Comparison of ENCODE assay signal across 12 mouse cellular contexts in genomic region chr5:38550221-38550768, GRCm38 (mm10). TPM values are rescaled to one million over a fixed set of nuclear protein-coding genes. Genes with fewer than 3 reads are reported as not detected.
DNase-seq lines count a peak whose midpoint lies in the region; ATAC-seq and TF ChIP-seq lines count a peak whose summit lies in the region.
"Had no signal": no experiment of that assay in that cellular context is flagged by ENCODE, and none has a peak within 500 bp of the region (broad histone marks: within the 10 kb centered on the region; RNA-seq: fewer than 3 reads in every experiment).

No protein-coding gene starts in this region.

- TF ChIP-seq CTCF in olfactory bulb, adult 2 months (IDR thresholded peaks at IDR 0.05; ENCODE audit: insufficient read depth, low read depth, low read length) = no peak

- H3K27me3 ChIP-seq in heart, embryonic 16.5 days (ENCODE audit: control insufficient read depth, insufficient read depth, low read length) = no peaks in the 10 kb centered on the region
- H3K27me3 ChIP-seq in lung, embryonic 15.5 days = no peaks in the 10 kb centered on the region

- DNase-seq in heart, adult 11 months = no peak
- DNase-seq in lung, adult 18-20 months = no peak
- peak; percentile 22 for DNase-seq in heart, postnatal 4 days
- DNase-seq in cerebellum, postnatal 36 days = no peak
- DNase-seq: layer of hippocampus, adult 9-11 months; midbrain, embryonic 14.5 days; thymus, postnatal 4 days had no signal

- WGBS in heart, embryonic 16.5 days = 28% methylated on average over 1 of the region's 1 CpGs
- WGBS in lung, embryonic 15.5 days = 67% methylated on average over 1 of the region's 1 CpGs
- WGBS in olfactory bulb, adult 2 months = 83% methylated on average over 1 of the region's 1 CpGs

- H3K36me3 ChIP-seq in heart, embryonic 16.5 days (ENCODE audit: control insufficient read depth, insufficient read depth) = peaks cover 57% of the 10 kb centered on the region
- peaks cover 66% of the 10 kb centered on the region for H3K36me3 ChIP-seq in lung, embryonic 15.5 days

- H3K9ac ChIP-seq in heart, embryonic 16.5 days (ENCODE audit: low read length) = peak overlapping the region; percentile 62
- no peak overlapping the region for H3K9ac ChIP-seq in lung, embryonic 15.5 days

- H3K4me3 ChIP-seq in heart, embryonic 16.5 days (ENCODE audit: low read length) = no peak overlapping the region
- no peak overlapping the region for H3K4me3 ChIP-seq in lung, embryonic 15.5 days
- no peak overlapping the region for H3K4me3 ChIP-seq in olfactory bulb, adult 2 months (ENCODE audit: insufficient read depth, low read depth, low read length)

- H3K4me1 ChIP-seq in heart, embryonic 16.5 days (ENCODE audit: control insufficient read depth, insufficient read depth, low read length) = peaks cover 86% of the 10 kb centered on the region
- peaks cover 28% of the 10 kb centered on the region for H3K4me1 ChIP-seq in lung, embryonic 15.5 days
- H3K4me1 ChIP-seq in olfactory bulb, adult 2 months (ENCODE audit: control insufficient read depth, insufficient read depth, low read length) = peaks cover 41% of the 10 kb centered on the region

- H3K27ac ChIP-seq in heart, embryonic 16.5 days (ENCODE audit: low read length) = peak overlapping the region; percentile 97
- H3K27ac ChIP-seq in lung, embryonic 15.5 days = peak overlapping the region; percentile 62
- peak overlapping the region; percentile 70 for H3K27ac ChIP-seq in olfactory bulb, adult 2 months (ENCODE audit: insufficient read depth, low read depth, low read length)

- no peak for TF ChIP-seq POLR2A in olfactory bulb, adult 2 months (IDR thresholded peaks at IDR 0.05; ENCODE audit: insufficient read depth, low read depth, low read length)

- peak; percentile 30; the same call in 1 of the 2 replicates for ATAC-seq in heart, embryonic 16.5 days (replicated peaks; ENCODE audit: extremely low read depth, insufficient read depth, low FRiP score)
- ATAC-seq in lung, embryonic 15.5 days (ENCODE audit: borderline replicate concordance, extremely low read depth, low FRiP score, low TSS enrichment) = no peak
- no peak for ATAC-seq in erythroid progenitor cell, adult 5-6 weeks (replicated peaks; ENCODE audit: low FRiP score, poor library complexity, severe bottlenecking)
- ATAC-seq: forebrain, embryonic 14.5 days had no signal

- no peaks in the 10 kb centered on the region for H3K9me3 ChIP-seq in heart, embryonic 16.5 days (replicated peaks; ENCODE audit: control insufficient read depth, low read length)
- H3K9me3 ChIP-seq in lung, embryonic 15.5 days = no peaks in the 10 kb centered on the region

- peak overlapping the region; percentile 36 for H3K4me2 ChIP-seq in heart, embryonic 16.5 days (ENCODE audit: low read depth, low read length)
- H3K4me2 ChIP-seq in lung, embryonic 15.5 days = no peak overlapping the region

RNA-seq across cellular contexts. Expression of gene Wdr1, which starts 12.7 kb away (rescaled TPM):
- 241 and 256 TPM in 2 replicates for polyA plus RNA-seq in heart, embryonic 16.5 days (2015; fragmentation: Nextera tagmentation; extraction: Ambion mirVana)
- polyA plus RNA-seq in lung, embryonic 15.5 days (2015; fragmentation: Nextera tagmentation; extraction: Ambion mirVana) = 210 and 213 TPM in 2 replicates
- 100 to 1,000 TPM; 238 to 243 TPM for total RNA-seq in heart, postnatal 4 days (2021)
- 427 TPM in 1 of 2 replicates, not detected in the other for polyA plus RNA-seq in olfactory bulb, adult 2 months (2012; ENCODE audit: insufficient read depth, insufficient read length, low replicate concordance, missing spikeins)
- 51.9 and 78.0 TPM in 2 replicates for total RNA-seq in erythroid progenitor cell, adult 5-6 weeks (2015; ENCODE audit: low replicate concordance)
- total RNA-seq in erythroid progenitor cell, adult 5-6 weeks (2017; ENCODE audit: low replicate concordance) = 46.1 and 46.3 TPM in 2 replicates

RNA-seq across cellular contexts. Expression of gene Slc2a9, which starts 47.4 kb away (rescaled TPM):
- polyA plus RNA-seq in heart, embryonic 16.5 days (2015; fragmentation: Nextera tagmentation; extraction: Ambion mirVana) = 0.62 and 0.64 TPM in 2 replicates
- 1.2 and 1.4 TPM in 2 replicates for polyA plus RNA-seq in lung, embryonic 15.5 days (2015; fragmentation: Nextera tagmentation; extraction: Ambion mirVana)
- total RNA-seq in heart, postnatal 4 days (2021) = 1 to 10 TPM; 1.8 to 2.0 TPM
- polyA plus RNA-seq in olfactory bulb, adult 2 months (2012; ENCODE audit: insufficient read depth, insufficient read length, low replicate concordance, missing spikeins) = not detected in 2 replicates
- total RNA-seq in erythroid progenitor cell, adult 5-6 weeks (2015; ENCODE audit: low replicate concordance) = 2.9 TPM in 1 of 2 replicates, not detected in the other
- total RNA-seq in erythroid progenitor cell, adult 5-6 weeks (2017; ENCODE audit: low replicate concordance) = 0.90 TPM in 1 of 2 replicates, not detected in the other
